Mouse (Mus musculus) MEL (cell line): ENCODE results near the gene Olfr545.

Experiments
- CTCF ChIP-seq, 3 experiments: IDR thresholded peaks in 2 of 3; conservative IDR thresholded peaks in 1 of 3; 2 replicates each; pipeline ENCODE4 v1.5.1; 2011 to 2012; ENCODE audit warnings: low read length in 3 of 3, low read depth in 2 of 3, mild to moderate bottlenecking in 2 of 3, improper control_type of control experiment in 1 of 3, inconsistent platforms in 1 of 3, mixed read lengths in 1 of 3, moderate library complexity in 1 of 3; ENCODE audit not compliant: control insufficient read depth in 1 of 3, insufficient read depth in 1 of 3, poor library complexity in 1 of 3, severe bottlenecking in 1 of 3
- E2F4 ChIP-seq: IDR thresholded peaks from 2 replicates; pipeline ENCODE4 v1.6.1; 2011; ENCODE audit warnings: low read depth, low read length, improper control_type of control experiment, borderline replicate concordance
- POLR2A ChIP-seq, 2 experiments: IDR thresholded peaks; 2 replicates each; pipeline ENCODE4 v1.6.1; 2011 to 2012; ENCODE audit warnings: low read length in 2 of 2, mild to moderate bottlenecking in 2 of 2, control low read depth in 1 of 2, improper control_type of control experiment in 1 of 2, low read depth in 1 of 2, moderate library complexity in 1 of 2; ENCODE audit not compliant: control insufficient read depth in 1 of 2, insufficient read depth in 1 of 2, poor library complexity in 1 of 2
- POLR2AphosphoS2 ChIP-seq: IDR thresholded peaks from 2 replicates; pipeline ENCODE4 v1.6.1; 2011; ENCODE audit warnings: low read length, improper control_type of control experiment
- TCF12 ChIP-seq: IDR thresholded peaks from 2 replicates; pipeline ENCODE4 v1.6.1; 2014; ENCODE audit warnings: low read depth, mild to moderate bottlenecking, inconsistent platforms, low read length, improper control_type of control experiment, moderate library complexity
- ZMIZ1 ChIP-seq: IDR thresholded peaks from 2 replicates; pipeline ENCODE4 v1.6.1; 2012; ENCODE audit warnings: low read depth, mild to moderate bottlenecking, inconsistent platforms, low read length, improper control_type of control experiment, moderate library complexity

- TF ChIP-seq TCF12 (no peak), POLR2A (IDR thresholded peaks at IDR 0.05; ENCODE audit: control insufficient read depth in 1 of 2, insufficient read depth in 1 of 2, low read depth in 1 of 2, low read length in 2 of 2, poor library complexity in 1 of 2) (no peak), POLR2AphosphoS2 (no peak), ZMIZ1 (no peak), CTCF (IDR thresholded peaks at IDR 0.05 in 2 of 3, conservative IDR thresholded peaks at IDR 0.05 in 1 of 3; ENCODE audit: control insufficient read depth in 1 of 3, insufficient read depth in 1 of 3, low read depth in 2 of 3, low read length in 3 of 3, poor library complexity in 1 of 3, severe bottlenecking in 1 of 3) (no peak), E2F4 (no peak)
Observed at GRCm38 (mm10) chr7:102458618-102459380, 40.6 kb downstream of the Olfr545 start.
